Mouse (Mus musculus) heart, postnatal 10 days (tissue): ENCODE measurements at regions not wholly inside any gene's neighbourhood (a gene's known extent, or its start where the extent isn't known, plus 50 kb on each side); places are given as distances from the start of the nearest gene placed in this dataset.

Source experiments
- DNase-seq, 2 experiments: peaks; one replicate each; pipeline ENCODE4 v3.0.0; 2021
- intact Hi-C: fragments of 180-260 bp; cut with DNase I; formaldehyde crosslinking; loops from one replicate; pipeline ENCODE4 v1.15.1; 2025

GRCm38 (mm10) chr13:102108916-102109315, 340.9 kb upstream of the Pik3r1 start:
- DNase-seq = no peak
- intact Hi-C loops = no loop called here

GRCm38 (mm10) chr13:102113941-102114340, 345.9 kb upstream of the Pik3r1 start:
- no peak for DNase-seq
- intact Hi-C loops = no loop called here

GRCm38 (mm10) chr13:102122341-102122740, 354.3 kb upstream of the Pik3r1 start:
- no peak for DNase-seq
- intact Hi-C loops = no loop called here

GRCm38 (mm10) chr13:102127933-102128430, 360.0 kb upstream of the Pik3r1 start:
- intact Hi-C loops = no loop called here

GRCm38 (mm10) chr13:102131459-102131858, 363.4 kb upstream of the Pik3r1 start:
- intact Hi-C loops = no loop called here
- DNase-seq = no peak

More at GRCm38 (mm10) chr13:102127933-102128430, 360.0 kb upstream of the Pik3r1 start:
- DNase-seq = no peak

GRCm38 (mm10) chr13:102132154-102132553, 364.1 kb upstream of the Pik3r1 start:
- no peak for DNase-seq
- intact Hi-C loops = no loop called here

- intact Hi-C loops = no loop called here
- DNase-seq = no peak
Measured at GRCm38 (mm10) chr13:102132696-102133095, 364.7 kb upstream of the Pik3r1 start.

GRCm38 (mm10) chr13:102135210-102135609, 367.2 kb upstream of the Pik3r1 start:
- intact Hi-C loops = no loop called here

GRCm38 (mm10) chr13:102142986-102143385, 375.0 kb upstream of the Pik3r1 start:
- intact Hi-C loops = no loop called here
- no peak for DNase-seq

More at GRCm38 (mm10) chr13:102135210-102135609, 367.2 kb upstream of the Pik3r1 start:
- DNase-seq = no peak

GRCm38 (mm10) chr13:102143848-102144247, 375.8 kb upstream of the Pik3r1 start:
- intact Hi-C loops = no loop called here

GRCm38 (mm10) chr13:102148039-102148438, 380.0 kb upstream of the Pik3r1 start:
- intact Hi-C loops = no loop called here
- DNase-seq = no peak

More at GRCm38 (mm10) chr13:102143848-102144247, 375.8 kb upstream of the Pik3r1 start:
- DNase-seq = no peak

- intact Hi-C loops = no loop called here
- no peak for DNase-seq
Measured at GRCm38 (mm10) chr13:102153785-102154608, 386.0 kb upstream of the Pik3r1 start.

- no peak for DNase-seq
- intact Hi-C loops = no loop called here
Measured at GRCm38 (mm10) chr13:102154609-102154899, 386.5 kb upstream of the Pik3r1 start.

GRCm38 (mm10) chr13:102157369-102158130, 389.5 kb upstream of the Pik3r1 start:
- intact Hi-C loops = loop anchor here (5.0 kb wide), 1 partner anchor 490 kb away; no protein-coding TSS in a partner anchor
- no peak for DNase-seq

- intact Hi-C loops = no loop called here
- no peak for DNase-seq
Measured at GRCm38 (mm10) chr13:102173382-102174234, 405.6 kb upstream of the Pik3r1 start.

- intact Hi-C loops = no loop called here
Measured at GRCm38 (mm10) chr13:102174431-102174830, 406.4 kb upstream of the Pik3r1 start.

GRCm38 (mm10) chr13:102174896-102175295, 406.9 kb upstream of the Pik3r1 start:
- intact Hi-C loops = no loop called here
- no peak for DNase-seq

More at GRCm38 (mm10) chr13:102174431-102174830, 406.4 kb upstream of the Pik3r1 start:
- DNase-seq = no peak

GRCm38 (mm10) chr13:102175406-102175805, 407.4 kb upstream of the Pik3r1 start:
- DNase-seq = no peak
- intact Hi-C loops = no loop called here

GRCm38 (mm10) chr13:102176456-102176855, 408.4 kb upstream of the Pik3r1 start:
- intact Hi-C loops = no loop called here
- no peak for DNase-seq

GRCm38 (mm10) chr13:102194716-102195115, 426.7 kb upstream of the Pik3r1 start:
- DNase-seq = no peak
- intact Hi-C loops = no loop called here

GRCm38 (mm10) chr13:102202301-102202700, 434.3 kb upstream of the Pik3r1 start:
- DNase-seq = no peak
- intact Hi-C loops = no loop called here
